Mouse (Mus musculus) common myeloid progenitor, adult 5-6 weeks (primary cell): ENCODE measurements around the gene Stn1. TPM values are rescaled to one million over a fixed set of nuclear protein-coding genes. Genes with fewer than 3 reads are reported as not detected.
A peak's percentile ranks its signal among the peaks of the same experiment; 100 is the strongest.

Source experiments
- ATAC-seq: replicated peaks from 2 replicates; pipeline ENCODE4 v1.8.0; 2016; ENCODE audit warnings: low read depth, mild to moderate bottlenecking, moderate TSS enrichment, inconsistent platforms; ENCODE audit not compliant: poor library complexity, severe bottlenecking
- total RNA-seq: library from RNA; stranded (forward); fragments of 200-1000, 187-1606 nt; gene quantifications from 2 replicates; pipeline ENCODE4 v1.2.3, GENCODE M21; 2017

The Stn1 gene
- total RNA-seq, 1 experiment from 2014 or later, result 12.4 TPM

DNA sequence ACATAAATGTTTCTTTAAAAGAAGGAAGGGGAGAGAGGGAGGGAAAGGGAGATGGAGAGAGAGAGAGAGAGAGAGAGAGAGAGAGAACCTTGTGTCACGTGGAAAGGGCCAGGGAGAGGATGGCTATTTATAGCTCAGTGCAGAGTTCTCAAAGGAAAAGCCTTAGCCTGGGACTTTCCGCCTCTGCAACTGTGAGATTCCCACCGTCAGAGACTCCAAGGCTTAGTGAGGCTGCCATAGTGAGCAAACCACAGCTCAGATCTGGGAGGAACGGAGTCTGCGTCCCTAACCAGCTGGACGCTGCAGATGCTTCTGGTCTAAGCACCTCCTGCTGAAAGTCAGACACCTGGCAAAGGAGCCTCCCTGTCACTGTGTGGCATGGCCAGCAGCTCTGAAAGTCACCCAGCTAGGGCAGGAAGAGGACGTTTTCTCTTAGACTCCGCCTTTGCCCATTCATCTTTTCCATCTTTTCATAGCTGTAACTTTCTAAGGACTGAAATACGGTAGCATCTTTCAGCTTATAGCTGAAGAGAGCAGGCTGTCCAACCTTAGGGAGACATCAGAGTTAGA lies 51.2 kb downstream of the Stn1 start:
- ATAC-seq, result no peak

DNA sequence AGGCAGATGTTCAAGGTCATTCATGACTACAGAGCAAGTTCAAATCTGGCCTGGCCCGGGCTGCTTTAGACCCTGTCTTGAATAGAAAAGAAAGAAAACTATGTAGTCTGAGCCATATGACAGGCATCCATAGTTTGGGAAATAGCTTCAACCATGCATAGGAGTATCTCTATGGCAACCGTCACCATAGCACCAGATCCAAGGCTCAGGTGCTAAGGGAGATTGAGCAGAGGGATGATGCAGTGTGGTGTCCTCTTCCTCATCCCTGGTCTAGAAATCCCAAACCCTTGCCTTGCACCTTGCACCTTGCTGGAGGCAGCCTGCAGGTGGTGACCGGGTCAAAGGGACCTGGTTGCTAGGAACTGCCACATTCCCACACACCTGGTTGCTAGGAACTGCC lies 53.2 kb downstream of the Stn1 start:
- ATAC-seq, result no peak

DNA sequence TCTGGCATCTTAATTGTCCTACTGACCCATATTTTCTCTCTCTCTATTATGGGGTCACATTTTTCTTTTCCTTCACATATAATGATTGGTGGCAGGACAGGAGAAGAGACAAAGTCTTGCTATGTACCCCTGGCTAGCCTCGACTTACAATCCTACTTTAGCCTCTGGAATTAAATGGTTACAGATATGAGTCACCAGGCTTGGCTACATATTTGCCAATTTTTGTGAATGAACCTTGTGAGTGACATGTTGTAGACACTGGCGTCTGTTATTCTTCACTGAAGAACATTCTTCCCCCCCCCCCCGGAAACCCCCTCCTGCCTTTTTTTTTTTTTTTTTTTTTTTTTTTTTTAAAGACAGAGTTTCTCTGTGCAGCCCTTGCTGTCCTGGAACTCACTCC lies 54.0 kb downstream of the Stn1 start:
- no peak for ATAC-seq

DNA sequence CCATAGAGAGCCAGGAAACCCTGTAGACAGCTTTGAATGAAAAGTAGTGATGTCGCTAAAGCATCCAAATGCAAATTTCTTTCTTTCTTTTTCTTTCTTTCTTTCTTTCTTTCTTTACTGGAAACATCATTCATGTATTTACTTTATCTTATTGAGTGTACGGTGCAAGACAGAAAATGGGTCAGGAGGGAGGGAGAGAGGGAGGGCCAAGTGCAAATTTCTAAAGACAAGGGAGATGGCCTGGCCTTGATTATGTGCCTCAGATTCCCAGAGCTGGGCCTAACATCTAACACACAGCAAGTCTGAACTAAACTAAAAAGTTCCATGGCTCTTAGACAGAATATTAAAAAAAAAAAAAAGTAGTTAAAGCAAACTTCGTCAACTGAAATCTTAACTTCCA lies 63.9 kb downstream of the Stn1 start:
- ATAC-seq, result no peak

DNA sequence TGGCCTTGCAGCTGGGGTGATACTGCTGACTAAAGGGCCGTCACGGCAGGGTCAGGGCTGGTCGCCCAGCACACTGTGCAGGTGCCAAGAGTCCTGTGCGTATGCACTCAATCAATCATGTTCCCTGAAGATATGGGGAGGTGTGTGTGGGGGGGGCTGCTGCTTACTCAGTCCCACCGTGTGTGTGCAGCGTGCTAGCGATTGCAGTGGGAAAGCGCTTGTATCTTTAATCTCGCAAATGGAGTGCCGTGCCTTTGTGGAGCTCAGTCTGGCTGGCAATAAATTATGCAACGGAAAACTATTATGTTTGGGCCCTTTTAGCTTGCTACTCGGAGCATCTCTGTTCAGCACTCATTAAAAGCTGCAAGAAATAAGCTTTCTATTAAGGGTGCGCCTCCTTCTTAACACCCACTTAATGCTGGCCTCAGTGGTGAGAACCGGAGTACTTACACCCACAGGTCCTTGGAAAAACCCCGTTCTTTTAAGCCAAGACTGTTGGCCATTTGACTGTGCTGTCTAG lies 64.4 kb downstream of the Stn1 start:
- no peak for ATAC-seq

DNA sequence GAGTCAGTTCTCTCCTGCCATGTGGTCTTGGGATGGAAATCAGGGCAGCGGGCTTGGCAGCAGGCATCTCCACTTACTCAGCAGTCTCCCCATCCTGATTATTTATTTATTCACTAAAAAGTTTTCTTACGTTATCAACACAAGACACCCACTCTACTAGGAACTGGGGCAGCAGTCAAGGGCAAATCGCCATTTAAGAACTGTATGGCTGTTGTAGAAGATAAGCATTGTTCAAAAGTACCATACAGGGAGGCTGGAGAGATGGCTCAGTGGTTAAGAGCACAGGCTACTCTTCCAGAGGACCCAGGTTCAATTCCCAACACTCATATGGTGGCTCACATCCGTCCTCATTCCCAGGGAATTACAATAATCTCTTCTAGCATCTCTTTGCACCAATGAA lies 65.5 kb downstream of the Stn1 start:
- ATAC-seq, result no peak

DNA sequence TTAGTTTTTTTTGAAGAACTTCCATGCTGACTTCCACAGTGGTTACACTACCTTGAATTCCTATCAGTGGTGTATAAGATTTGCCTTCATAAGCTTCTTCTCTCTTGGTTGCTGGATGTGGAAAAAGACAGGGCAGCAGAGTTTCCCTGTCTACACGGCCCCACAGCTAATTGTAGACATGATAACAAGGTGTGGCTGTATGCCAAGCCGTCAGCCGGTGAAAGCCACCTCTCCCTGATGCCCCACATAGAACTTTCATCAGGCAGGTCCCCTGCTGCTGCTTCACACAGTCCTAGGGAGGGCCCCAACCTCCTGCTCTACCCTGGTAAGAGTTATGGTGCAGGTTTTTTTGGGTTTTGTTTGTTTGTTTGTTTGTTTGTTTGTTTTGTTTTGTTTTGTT lies 68.6 kb downstream of the Stn1 start:
- no peak for ATAC-seq

DNA sequence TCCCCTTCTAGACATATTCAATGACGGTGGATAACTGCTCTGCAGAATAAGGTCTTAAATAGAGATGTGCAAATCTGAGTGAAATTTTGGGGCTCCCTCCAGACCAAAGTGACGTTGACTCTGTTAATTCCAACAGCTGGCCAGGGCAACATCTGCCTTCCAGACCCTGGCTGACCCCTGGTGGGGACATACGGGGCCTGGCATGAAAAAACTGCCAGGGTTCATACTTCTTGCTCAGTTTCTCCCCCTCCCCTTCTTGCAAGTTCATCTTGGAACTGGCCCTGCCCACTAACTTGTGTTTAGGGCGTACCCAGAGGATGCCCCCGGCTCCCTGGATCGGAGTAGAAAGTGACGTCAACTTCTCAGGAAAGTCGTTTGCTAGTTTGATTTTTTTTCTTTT lies 70.5 kb downstream of the Stn1 start:
- ATAC-seq, result no peak

DNA sequence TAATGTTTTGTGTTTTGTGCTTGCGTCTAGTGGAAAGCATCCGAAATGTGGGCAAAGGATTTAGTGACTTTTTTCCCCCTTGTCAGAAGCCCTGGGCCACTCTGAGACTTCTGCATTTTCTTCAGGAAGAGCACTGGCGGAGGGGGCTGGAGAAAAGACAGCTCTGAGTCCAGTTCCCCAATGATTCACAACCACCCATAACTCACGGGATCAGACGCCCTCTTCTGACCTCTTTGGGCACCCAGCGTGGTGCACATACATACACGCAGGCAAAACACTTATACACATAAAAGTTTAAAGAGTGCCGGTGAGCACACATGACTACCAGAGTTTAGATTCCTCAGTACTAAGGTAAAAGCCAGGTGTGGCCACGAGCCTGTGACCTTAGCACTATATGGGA lies 71.8 kb downstream of the Stn1 start:
- peak; percentile 62 for ATAC-seq

DNA sequence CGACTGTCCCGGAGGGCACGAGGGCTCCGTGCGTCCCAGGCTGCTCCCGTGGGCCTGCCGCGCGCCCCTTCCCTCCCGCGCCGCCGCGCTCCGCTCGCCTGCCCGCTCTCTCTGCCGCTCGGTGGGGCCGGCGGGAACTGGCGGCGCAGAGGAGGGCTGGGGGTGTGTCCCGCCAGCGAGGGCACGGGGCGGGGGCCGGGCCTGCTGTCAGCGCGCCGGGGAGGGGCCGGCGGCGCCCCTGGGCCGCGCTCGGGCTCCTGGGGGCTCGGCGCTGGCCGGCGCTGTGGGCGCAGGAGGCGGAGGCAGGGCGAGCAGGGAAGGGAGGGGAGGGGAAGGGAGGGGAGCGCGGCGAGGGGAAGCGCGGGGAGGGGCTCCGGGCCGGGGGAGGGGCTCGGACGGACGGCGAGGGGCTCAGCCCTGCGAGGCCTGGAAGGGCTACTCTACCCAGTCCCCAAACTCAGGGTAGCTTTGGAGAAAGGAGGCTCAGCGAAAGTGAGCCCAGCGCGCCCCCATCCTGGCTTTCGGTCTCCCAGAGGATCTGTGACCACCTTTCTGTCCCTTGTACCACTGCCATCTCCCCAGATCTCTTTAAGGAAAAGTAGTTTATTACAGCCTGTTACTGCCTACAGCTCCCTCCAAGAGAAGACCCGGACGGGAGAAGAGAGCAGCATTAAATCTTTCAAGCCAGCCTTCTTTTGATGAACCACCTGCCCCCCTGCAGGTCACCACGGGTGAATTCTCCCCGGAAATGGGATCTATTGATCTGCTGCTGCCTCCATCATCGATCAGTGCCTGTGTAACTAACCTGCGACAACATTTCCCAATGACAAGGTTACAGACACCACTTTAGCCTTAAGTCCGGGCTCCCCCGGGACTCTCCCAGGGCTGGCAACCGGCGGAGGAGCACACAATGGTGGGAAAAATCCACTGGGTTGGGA lies 72.7 kb downstream of the Stn1 start, which contains the start of gene Sh3pxd2a:
Gene Sh3pxd2a (minus strand): TSS at position 98 of the 938 bp plus-strand sequence.
- peak; percentile 29 for ATAC-seq

DNA sequence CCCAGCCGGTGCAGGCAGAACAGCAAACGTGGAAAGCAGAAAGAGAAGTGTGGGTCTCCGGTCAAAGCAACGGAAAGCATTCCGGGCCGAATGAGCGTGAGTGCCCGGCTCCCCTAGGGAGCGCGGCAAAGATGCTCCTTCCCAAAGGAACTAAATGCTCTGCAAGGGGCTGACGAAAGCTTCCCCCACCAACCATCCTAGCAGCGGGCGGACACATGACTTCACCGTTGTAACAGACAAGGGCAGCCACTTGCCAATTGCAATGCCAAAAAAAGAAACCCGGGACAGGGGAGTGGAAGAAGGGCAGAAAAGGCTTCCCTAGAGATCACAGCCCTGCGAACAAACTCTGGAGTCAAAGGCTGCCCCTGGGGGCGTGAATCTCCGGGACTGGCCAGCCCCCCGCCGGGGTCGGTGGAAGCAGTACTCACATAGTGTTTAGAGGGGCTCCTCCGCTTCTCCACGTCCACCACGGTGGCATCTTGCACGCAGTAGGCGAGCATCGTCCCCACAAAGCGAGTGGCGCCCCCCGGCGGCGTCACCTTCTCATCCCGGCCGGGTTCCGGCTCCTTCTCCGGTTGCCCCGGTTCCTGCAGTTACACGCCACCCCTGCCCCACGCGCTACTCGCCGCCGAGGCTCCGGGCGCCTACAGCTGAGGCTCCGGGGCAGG lies 73.5 kb downstream of the Stn1 start:
- ATAC-seq, result peak; percentile 42

DNA sequence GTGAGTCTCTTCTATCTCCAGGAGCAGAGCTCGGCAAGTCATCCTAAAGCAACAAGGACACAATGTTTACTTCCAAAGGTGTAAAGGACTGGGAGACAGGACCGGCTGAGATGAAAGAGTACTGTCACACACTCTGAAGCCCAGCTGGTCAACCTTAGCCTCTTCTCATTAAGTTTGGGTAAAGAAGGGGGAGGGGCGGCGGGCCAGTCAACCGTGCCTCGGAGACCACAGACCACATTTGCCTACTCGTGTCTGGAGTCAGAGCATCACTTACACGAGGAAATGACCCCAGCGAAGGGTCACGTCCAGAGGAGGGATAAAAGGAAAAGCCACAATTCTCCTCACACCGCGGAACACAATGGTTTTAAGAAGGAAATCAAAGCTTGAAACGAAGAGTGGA lies 74.1 kb downstream of the Stn1 start:
- no peak for ATAC-seq

DNA sequence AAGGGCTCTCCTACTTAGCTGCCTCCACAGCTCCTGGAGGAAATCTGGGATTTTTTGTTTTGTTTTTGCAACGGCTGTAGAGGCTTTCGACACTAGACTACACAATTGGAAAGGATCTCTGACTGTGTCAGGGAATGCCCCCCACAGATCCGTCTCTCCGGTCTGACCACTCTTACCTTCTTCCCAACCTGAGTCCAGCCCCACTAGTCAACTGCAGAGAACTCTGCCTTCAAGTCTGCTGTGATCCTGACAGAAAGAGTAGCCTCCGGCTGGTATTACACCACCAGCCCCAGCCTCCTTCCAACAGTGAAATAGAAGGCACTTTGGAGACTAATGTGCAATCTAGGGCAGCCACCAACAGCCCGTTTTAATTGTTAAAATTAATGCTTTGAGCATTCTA lies 74.6 kb downstream of the Stn1 start:
- no peak for ATAC-seq

DNA sequence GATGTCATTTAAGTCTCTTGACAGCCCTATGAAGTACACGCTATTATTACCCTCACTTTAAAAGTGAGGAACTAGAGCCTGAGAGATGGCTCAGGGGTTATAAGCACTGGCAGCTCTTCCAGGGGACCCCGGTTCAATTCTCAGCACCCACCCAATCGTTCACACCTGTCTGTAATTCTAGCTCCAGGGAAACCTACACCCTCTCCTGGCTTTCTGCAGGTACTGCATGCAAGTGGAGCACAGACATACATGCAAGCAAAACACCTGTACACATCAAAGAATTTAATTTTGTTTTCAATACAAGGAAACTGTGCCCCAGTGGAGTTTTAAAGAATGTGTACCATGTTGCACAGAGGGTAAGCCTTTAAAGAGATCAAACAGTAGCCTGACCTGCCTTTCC lies 75.5 kb downstream of the Stn1 start:
- ATAC-seq, result no peak

DNA sequence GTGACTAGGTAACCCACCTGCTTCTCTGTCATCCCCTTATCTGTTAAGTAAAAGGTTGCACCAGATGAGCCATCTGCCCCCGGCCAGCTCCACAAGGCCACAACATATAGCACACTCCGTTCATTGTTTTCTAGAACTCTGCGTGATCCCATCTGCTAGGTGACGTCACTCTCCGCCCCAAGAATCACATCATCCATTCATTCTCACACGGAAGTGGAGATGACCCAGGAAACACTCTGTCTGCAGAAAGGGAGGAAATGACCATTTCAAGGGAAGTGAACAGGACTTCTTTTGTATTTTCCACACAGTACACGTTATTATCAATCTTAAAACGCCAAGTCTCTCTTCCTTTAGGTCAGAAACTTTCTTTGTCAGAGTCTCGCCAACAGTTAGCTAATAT lies 75.9 kb downstream of the Stn1 start:
- no peak for ATAC-seq

DNA sequence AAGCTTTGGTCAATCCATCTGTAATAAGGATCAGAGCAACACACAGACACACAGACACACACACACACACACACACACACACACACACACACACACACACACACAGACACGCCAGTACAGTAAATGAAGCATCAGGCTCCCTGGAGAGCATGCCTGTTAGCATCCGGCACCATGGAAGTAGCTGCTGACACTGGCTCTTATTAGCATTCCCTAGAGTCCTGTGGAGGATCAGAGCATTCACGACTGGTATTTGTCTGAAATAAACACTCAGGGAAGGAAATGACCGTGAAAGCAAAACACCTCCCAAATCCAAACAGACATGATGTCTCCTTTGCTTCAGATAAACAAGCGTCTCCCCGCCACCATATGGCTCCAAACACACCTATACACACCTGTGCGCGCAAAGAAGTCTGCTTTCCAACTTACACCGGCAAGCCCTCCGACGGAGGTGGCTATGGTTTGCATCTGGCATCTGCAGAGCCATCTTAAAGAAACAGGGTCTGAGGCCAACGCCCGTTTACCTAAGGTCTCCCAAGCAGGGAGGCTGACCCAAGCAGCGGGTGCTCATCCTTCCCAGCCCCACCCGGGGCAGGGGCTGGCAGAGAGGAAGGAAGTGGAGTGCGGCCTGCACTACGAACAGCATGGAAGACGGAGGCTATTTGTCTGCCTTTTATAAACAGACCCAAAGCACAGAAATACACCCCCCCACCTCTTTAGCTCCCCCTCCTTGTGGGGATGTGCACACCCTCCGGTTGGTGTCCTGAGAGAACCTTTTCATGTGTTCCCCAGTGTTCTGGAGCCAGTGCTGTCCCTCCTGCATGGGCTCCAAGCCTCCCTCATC lies 77.0 kb downstream of the Stn1 start:
- no peak for ATAC-seq

DNA sequence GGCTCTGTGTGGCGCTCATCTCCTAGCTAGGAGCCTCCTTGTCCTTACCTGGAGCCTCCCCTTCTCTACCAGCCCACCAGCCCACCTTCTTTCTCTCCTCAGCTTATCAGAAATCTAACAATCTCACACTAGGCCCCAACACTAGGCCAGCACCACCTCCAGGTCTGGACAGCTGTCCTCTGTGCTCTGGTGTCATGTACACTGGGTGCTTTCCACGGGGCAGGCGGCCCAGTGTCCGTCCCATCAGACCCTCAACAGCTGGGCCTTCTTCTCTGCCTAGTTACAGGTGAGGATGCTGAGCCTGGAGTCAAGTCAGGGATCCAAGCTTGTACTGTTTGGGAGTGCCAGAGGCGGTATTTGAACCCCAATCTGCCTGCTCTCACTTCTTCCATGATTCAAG lies 78.1 kb downstream of the Stn1 start:
- no peak for ATAC-seq

DNA sequence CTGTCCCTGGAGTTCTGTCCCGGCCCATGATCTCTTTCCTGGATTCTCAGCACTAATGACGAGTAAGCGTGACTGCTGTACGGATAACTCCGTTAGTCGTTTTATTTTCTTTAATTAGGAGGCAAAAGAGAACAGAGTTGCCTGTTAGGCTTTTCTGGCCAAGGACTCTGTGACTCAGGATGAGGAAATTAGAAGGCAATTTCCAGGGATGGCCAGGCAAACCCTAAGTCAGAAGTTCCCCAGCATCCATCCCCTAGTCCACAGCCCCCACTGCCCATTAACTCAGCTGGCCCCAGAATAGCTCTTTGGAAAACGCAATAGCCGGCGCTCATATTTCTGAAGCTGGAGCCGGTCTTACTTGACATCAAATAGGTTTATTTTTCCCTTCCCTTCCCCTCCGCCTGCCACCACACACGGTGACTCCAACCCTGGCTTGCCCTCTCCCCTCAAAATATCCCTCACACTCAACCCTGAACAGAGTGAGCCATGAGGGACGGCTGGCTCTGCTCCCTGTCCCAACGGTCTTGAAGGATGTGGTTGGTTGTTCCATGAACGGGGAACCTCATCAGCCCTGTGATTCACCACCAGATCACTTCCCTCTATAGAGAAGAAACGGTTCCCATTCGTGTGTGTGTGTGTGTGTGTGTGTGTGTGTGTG lies 78.7 kb downstream of the Stn1 start:
- ATAC-seq, result peak; percentile 51

DNA sequence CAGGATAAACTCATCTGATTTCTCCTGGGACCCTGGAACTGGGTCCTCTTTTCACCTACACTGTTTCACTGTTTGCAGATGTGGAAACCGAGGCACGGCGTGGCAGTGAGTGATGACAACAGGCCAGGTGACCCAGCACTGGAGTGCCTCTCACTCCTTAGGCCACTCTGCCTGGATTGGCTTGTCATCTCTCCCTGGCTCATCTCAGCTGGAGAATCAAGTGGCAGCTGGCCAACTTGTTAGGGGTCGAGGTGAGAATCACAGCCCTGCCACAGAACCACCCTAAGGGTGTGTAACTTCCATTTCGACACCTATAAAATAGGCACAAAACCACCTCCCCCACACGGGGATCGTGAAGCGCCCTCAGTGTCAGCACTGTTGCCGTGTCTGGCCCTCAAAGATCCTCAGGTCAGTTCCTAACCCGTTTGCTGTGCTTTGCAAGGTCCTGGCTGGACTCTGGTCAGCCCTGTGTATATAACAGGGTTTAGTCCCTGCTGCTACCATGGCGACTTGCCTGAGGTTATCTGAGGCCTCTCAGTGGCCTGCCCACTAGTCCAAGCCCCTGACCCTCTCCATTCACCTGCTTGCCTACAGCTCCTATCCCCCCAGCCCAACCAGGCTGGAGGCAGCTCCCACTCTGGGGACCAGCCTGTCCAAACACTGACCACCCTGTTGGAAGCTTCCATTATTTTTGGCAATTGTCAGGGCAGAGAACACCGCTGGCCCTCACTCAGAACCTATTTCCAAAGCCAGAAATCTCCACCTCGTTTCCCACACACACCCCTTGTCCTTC lies 79.4 kb downstream of the Stn1 start:
- ATAC-seq, result no peak
